Mouse (Mus musculus) liver, embryonic 15.5 days (tissue): ENCODE results near the gene Lbx2. TPM values are rescaled to one million over a fixed set of nuclear protein-coding genes. Genes with fewer than 3 reads are reported as not detected.

ENCODE experiments used
- ATAC-seq: fragments of 200-750 bp; cut with Nextera tagmentation; 2 replicates; pipeline ENCODE4 v1.8.0; 2017; ENCODE audit warnings: moderate number of reproducible peaks, mild to moderate bottlenecking, moderate library complexity; ENCODE audit not compliant: insufficient read depth
- H3K27ac ChIP-seq: fragments of 300-500 bp; sonication (generic); replicated peaks from 2 replicates; pipeline ENCODE4 v1.5.1; 2015; ENCODE audit warnings: mild to moderate bottlenecking, inconsistent platforms
- H3K27me3 ChIP-seq: fragments of 300-500 bp; sonication (generic); 2 replicates; pipeline ENCODE4 v1.6.1; 2015; ENCODE audit warnings: mild to moderate bottlenecking, inconsistent platforms
- H3K36me3 ChIP-seq: fragments of 300-500 bp; sonication (generic); replicated peaks from 2 replicates; pipeline ENCODE4 v1.6.1; 2015; ENCODE audit warnings: moderate library complexity, mild to moderate bottlenecking, inconsistent platforms
- H3K4me1 ChIP-seq: fragments of 300-500 bp; sonication (generic); replicated peaks from 2 replicates; pipeline ENCODE4 v1.6.1; 2015; ENCODE audit warnings: inconsistent platforms
- H3K4me2 ChIP-seq: fragments of 300-500 bp; sonication (generic); 2 replicates; pipeline ENCODE4 v1.6.1; 2015; ENCODE audit warnings: moderate library complexity, mild to moderate bottlenecking, inconsistent platforms
- H3K4me3 ChIP-seq: fragments of 300-500 bp; sonication (generic); replicated peaks from 2 replicates; pipeline ENCODE4 v1.5.1; 2015; ENCODE audit warnings: mild to moderate bottlenecking, inconsistent platforms
- H3K9ac ChIP-seq: fragments of 300-500 bp; sonication (generic); 2 replicates; pipeline ENCODE4 v1.6.1; 2015; ENCODE audit warnings: moderate library complexity, mild to moderate bottlenecking, inconsistent platforms
- H3K9me3 ChIP-seq: fragments of 300-500 bp; sonication (generic); replicated peaks from 2 replicates; pipeline ENCODE4 v1.6.1; 2016; ENCODE audit warnings: inconsistent platforms
- WGBS: fragments of 180-500 bp; shearing (Covaris S2); methylation state at CpG from one replicate; pipeline ENCODE4 v1.1.7; 2015; ENCODE audit warnings: mixed read lengths; ENCODE audit not compliant: insufficient replicate concordance; 5-methylcytosine and 5-hydroxymethylcytosine counted together
- polyA plus RNA-seq: library from polyadenylated mRNA; unstranded; fragments of >200 nt; fragmentation: Nextera tagmentation; extraction: Ambion mirVana; gene quantifications from 2 replicates; pipeline ENCODE4 v1.2.1, GENCODE M21; 2015

Lbx2 gene
- polyA plus RNA-seq, result 0.38 and 0.39 TPM in 2 replicates

GRCm38 (mm10) chr6:83086121-83087035 is at the start of gene Lbx2:
Lbx2 (plus strand) TSS chr6:83086367.
- H3K27me3 ChIP-seq, result peaks cover 92% of the 10 kb centered on the region
- peak within 1 kb of the TSS; percentile 44 for H3K4me2 ChIP-seq
- no peak for ATAC-seq
- H3K9me3 ChIP-seq, result no peaks in the 10 kb centered on the region
- peaks cover 6% of the 10 kb centered on the region; the same call in 1 of the 2 replicates for H3K36me3 ChIP-seq
- peaks cover 12% of the 10 kb centered on the region; the same call in 1 of the 2 replicates for H3K4me1 ChIP-seq
- no peak within 1 kb of the TSS for H3K27ac ChIP-seq
- H3K9ac ChIP-seq, result no peak within 1 kb of the TSS
- WGBS, result 4% methylated on average over 42 of the region's 42 CpGs
- 0 out of 2 replicates have a peak within 1 kb of the TSS, but pooled peaks have one; percentile 17 for H3K4me3 ChIP-seq

GRCm38 (mm10) chr6:83037188-83037587 is 49.0 kb upstream of the Lbx2 start:
- Histone ChIP-seq H3K4me2 (no peak overlapping the region), H3K9ac (no peak overlapping the region), H3K27ac (no peak overlapping the region), H3K4me1 (peaks cover 58% of the 10 kb centered on the region), H3K9me3 (no peaks in the 10 kb centered on the region), H3K36me3 (peaks cover under 1% of the 10 kb centered on the region; the same call in 1 of the 2 replicates), H3K4me3 (no peak overlapping the region), H3K27me3 (peaks cover 29% of the 10 kb centered on the region)
- ATAC-seq, result no peak
- 84% methylated on average over 8 of the region's 8 CpGs for WGBS

GRCm38 (mm10) chr6:83038496-83039012 is 47.6 kb upstream of the Lbx2 start:
- Histone ChIP-seq H3K36me3 (no peaks in the 10 kb centered on the region), H3K27ac (peak overlapping the region; percentile 96), H3K9ac (peak overlapping the region; percentile 49), H3K4me2 (peak overlapping the region; percentile 67), H3K4me3 (peak overlapping the region; percentile 39), H3K27me3 (peaks cover 25% of the 10 kb centered on the region), H3K9me3 (no peaks in the 10 kb centered on the region), H3K4me1 (peaks cover 48% of the 10 kb centered on the region)
- ATAC-seq, result peak; percentile 99
- 12% methylated on average over 24 of the region's 24 CpGs for WGBS

GRCm38 (mm10) chr6:83040601-83041000 is 45.6 kb upstream of the Lbx2 start:
- WGBS, result 75% methylated on average over 5 of the region's 5 CpGs
- Histone ChIP-seq H3K4me1 (peaks cover 31% of the 10 kb centered on the region), H3K4me3 (no peak overlapping the region), H3K9ac (no peak overlapping the region), H3K9me3 (no peaks in the 10 kb centered on the region), H3K36me3 (no peaks in the 10 kb centered on the region), H3K4me2 (no peak overlapping the region), H3K27ac (peak overlapping the region; percentile 49), H3K27me3 (peaks cover 8% of the 10 kb centered on the region; the same call in 1 of the 2 replicates)
- ATAC-seq, result no peak

GRCm38 (mm10) chr6:83043561-83043960 is 42.6 kb upstream of the Lbx2 start:
- Histone ChIP-seq H3K4me1 (peaks cover 35% of the 10 kb centered on the region), H3K4me3 (no peak overlapping the region), H3K9me3 (no peaks in the 10 kb centered on the region), H3K36me3 (no peaks in the 10 kb centered on the region), H3K27ac (no peak overlapping the region), H3K27me3 (no peaks in the 10 kb centered on the region), H3K9ac (no peak overlapping the region), H3K4me2 (no peak overlapping the region)
- WGBS, result 65% methylated on average over 6 of the region's 6 CpGs
- ATAC-seq, result no peak

- ATAC-seq, result no peak
- 72% methylated on average over 5 of the region's 5 CpGs for WGBS
- Histone ChIP-seq H3K9ac (no peak overlapping the region), H3K36me3 (no peaks in the 10 kb centered on the region), H3K27ac (no peak overlapping the region), H3K4me2 (no peak overlapping the region), H3K9me3 (no peaks in the 10 kb centered on the region), H3K27me3 (no peaks in the 10 kb centered on the region), H3K4me1 (peaks cover 31% of the 10 kb centered on the region), H3K4me3 (no peak overlapping the region)
Measured at GRCm38 (mm10) chr6:83043993-83044392, 42.2 kb upstream of the Lbx2 start.

GRCm38 (mm10) chr6:83044742-83045141 is 41.4 kb upstream of the Lbx2 start:
- Histone ChIP-seq H3K36me3 (no peaks in the 10 kb centered on the region), H3K27ac (no peak overlapping the region), H3K4me3 (no peak overlapping the region), H3K9ac (no peak overlapping the region), H3K9me3 (no peaks in the 10 kb centered on the region), H3K4me2 (no peak overlapping the region), H3K27me3 (no peaks in the 10 kb centered on the region), H3K4me1 (peaks cover 28% of the 10 kb centered on the region)
- WGBS, result 57% methylated on average over 9 of the region's 9 CpGs
- peak; percentile 27; the same call in 1 of the 2 replicates for ATAC-seq

- no peaks in the 10 kb centered on the region for H3K27me3 ChIP-seq
- no peaks in the 10 kb centered on the region for H3K9me3 ChIP-seq
- no peak overlapping the region for H3K4me2 ChIP-seq
- H3K4me3 ChIP-seq, result no peak overlapping the region
- ATAC-seq, result no peak
- 72% methylated on average over 10 of the region's 10 CpGs for WGBS
- peaks cover 48% of the 10 kb centered on the region for H3K4me1 ChIP-seq
- H3K36me3 ChIP-seq, result peaks cover 20% of the 10 kb centered on the region
- H3K9ac ChIP-seq, result no peak overlapping the region
- H3K27ac ChIP-seq, result peak overlapping the region; percentile 33; the same call in 1 of the 2 replicates
Measured at GRCm38 (mm10) chr6:83049367-83049766, 36.8 kb upstream of the Lbx2 start.

- H3K9me3 ChIP-seq, result no peaks in the 10 kb centered on the region
- H3K4me1 ChIP-seq, result peaks cover 70% of the 10 kb centered on the region
- peak overlapping the region; percentile 77 for H3K4me3 ChIP-seq
- peak overlapping the region; percentile 91 for H3K4me2 ChIP-seq
- peak overlapping the region; percentile 94 for H3K27ac ChIP-seq
- ATAC-seq, result no peak
- no peaks in the 10 kb centered on the region for H3K27me3 ChIP-seq
- H3K36me3 ChIP-seq, result peaks cover 47% of the 10 kb centered on the region
- WGBS, result 2% methylated on average over 26 of the region's 26 CpGs
- peak overlapping the region; percentile 95 for H3K9ac ChIP-seq
Measured at GRCm38 (mm10) chr6:83053136-83053960, 32.8 kb upstream of the Lbx2 start.

- peak within 1 kb of the TSS; percentile 94 for H3K27ac ChIP-seq
- ATAC-seq, result peak; percentile 95
- under 1% methylated on average over 64 of the region's 64 CpGs for WGBS
- H3K4me1 ChIP-seq, result peaks cover 76% of the 10 kb centered on the region
- no peaks in the 10 kb centered on the region for H3K9me3 ChIP-seq
- H3K4me2 ChIP-seq, result peak within 1 kb of the TSS; percentile 91
- H3K9ac ChIP-seq, result peak within 1 kb of the TSS; percentile 95
- peak within 1 kb of the TSS; percentile 77 for H3K4me3 ChIP-seq
- H3K27me3 ChIP-seq, result peaks cover under 1% of the 10 kb centered on the region; the same call in 1 of the 2 replicates
- peaks cover 50% of the 10 kb centered on the region for H3K36me3 ChIP-seq
Measured at GRCm38 (mm10) chr6:83054074-83054851, 31.9 kb upstream of the Lbx2 start, which contains the start of gene Aup1. Aup1 (plus strand) TSS chr6:83054521.
